Comparison of ENCODE assay signal across 8 mouse cellular contexts in genomic region chr16:91596397-91596778, GRCm38 (mm10). TPM values are rescaled to one million over a fixed set of nuclear protein-coding genes. Genes with fewer than 3 reads are reported as not detected.
DNase-seq lines count a peak whose midpoint lies in the region; ATAC-seq lines count a peak whose summit lies in the region.

No protein-coding gene starts in this region.

- H3K36me3 ChIP-seq in embryonic facial prominence, embryonic 11.5 days (replicated peaks; ENCODE audit: control insufficient read depth, insufficient read depth, low read depth, low read length): no peaks in the 10 kb centered on the region
- H3K36me3 ChIP-seq in limb, embryonic 10.5 days: no peaks in the 10 kb centered on the region

- no peaks in the 10 kb centered on the region for H3K27me3 ChIP-seq in embryonic facial prominence, embryonic 11.5 days (ENCODE audit: control insufficient read depth, insufficient read depth, low read length)
- H3K27me3 ChIP-seq in limb, embryonic 10.5 days (ENCODE audit: low read depth, poor library complexity, severe bottlenecking): peaks cover 35% of the 10 kb centered on the region

- H3K27ac ChIP-seq in embryonic facial prominence, embryonic 11.5 days (replicated peaks; ENCODE audit: low read depth, low read length): no peak overlapping the region
- no peak overlapping the region for H3K27ac ChIP-seq in limb, embryonic 10.5 days

- DNase-seq in spleen, adult 12 weeks (ENCODE audit: low spot score): peak; percentile 9
- DNase-seq in spleen, postnatal 14 days (ENCODE audit: low spot score in 2 of 2): no peak
- no peak for DNase-seq in embryonic facial prominence, embryonic 11.5 days (ENCODE audit: low spot score)
- no peak for DNase-seq in limb, embryonic 10.5 days (ENCODE audit: low spot score)
- peak; percentile 85 for DNase-seq in naive thymus-derived CD4-positive, alpha-beta T cell, adult 2 months (ENCODE audit: low read depth)
- DNase-seq in layer of hippocampus, adult 9-10 months (ENCODE audit: low spot score): no peak
- no peak for DNase-seq in cerebellum, postnatal 36 days
- no peak for DNase-seq in adrenal gland, adult 2 months

- 16% methylated on average over 9 of the region's 9 CpGs for WGBS in embryonic facial prominence, embryonic 11.5 days
- 19% methylated on average over 9 of the region's 9 CpGs for WGBS in limb, embryonic 10.5 days

- peaks cover 4% of the 10 kb centered on the region; the same call in 1 of the 2 replicates for H3K4me1 ChIP-seq in embryonic facial prominence, embryonic 11.5 days (ENCODE audit: control insufficient read depth, insufficient read depth, low read length)
- peaks cover 31% of the 10 kb centered on the region for H3K4me1 ChIP-seq in limb, embryonic 10.5 days

- H3K4me2 ChIP-seq in embryonic facial prominence, embryonic 11.5 days (ENCODE audit: low read depth, low read length): peak overlapping the region; percentile 92

- H3K4me3 ChIP-seq in embryonic facial prominence, embryonic 11.5 days (ENCODE audit: low read depth, low read length): peak overlapping the region; percentile 73
- peak overlapping the region; percentile 80 for H3K4me3 ChIP-seq in limb, embryonic 10.5 days

- no peak overlapping the region; the same call in 1 of the 2 replicates for H3K9ac ChIP-seq in embryonic facial prominence, embryonic 11.5 days (replicated peaks; ENCODE audit: low read length)

- ATAC-seq in embryonic facial prominence, embryonic 11.5 days (replicated peaks; ENCODE audit: insufficient number of reproducible peaks, low FRiP score, low TSS enrichment, low read depth): no peak

- no peaks in the 10 kb centered on the region for H3K9me3 ChIP-seq in embryonic facial prominence, embryonic 11.5 days (replicated peaks; ENCODE audit: control insufficient read depth, low read length)
- no peaks in the 10 kb centered on the region for H3K9me3 ChIP-seq in limb, embryonic 10.5 days (replicated peaks)

RNA-seq across cellular contexts. Expression of gene Tmem50b, which starts 1.2 kb away (rescaled TPM):
- polyA plus RNA-seq in embryonic facial prominence, embryonic 11.5 days (2014; fragmentation: Nextera tagmentation; extraction: Ambion mirVana): 39.8 and 41.6 TPM in 2 replicates
- polyA plus RNA-seq in limb, embryonic 10.5 days (2016; fragmentation: Nextera tagmentation; extraction: Ambion mirVana): 19.8 and 25.7 TPM in 2 replicates
- 10 to 100 TPM; 60.0 to 62.2 TPM for total RNA-seq in adrenal gland, adult 2 months (2021)
- polyA plus RNA-seq in adrenal gland, adult 2 months (2012; rRNA removed): 27.4 and 34.4 TPM in 2 replicates

RNA-seq across cellular contexts. Expression of gene Dnajc28, which starts 22.4 kb away (rescaled TPM):
- polyA plus RNA-seq in embryonic facial prominence, embryonic 11.5 days (2014; fragmentation: Nextera tagmentation; extraction: Ambion mirVana): 3.5 and 4.7 TPM in 2 replicates
- polyA plus RNA-seq in limb, embryonic 10.5 days (2016; fragmentation: Nextera tagmentation; extraction: Ambion mirVana): 3.0 and 4.6 TPM in 2 replicates
- total RNA-seq in adrenal gland, adult 2 months (2021): 10 to 100 TPM; 10.3 to 16.6 TPM
- polyA plus RNA-seq in adrenal gland, adult 2 months (2012; rRNA removed): 0.64 and 0.70 TPM in 2 replicates

RNA-seq across cellular contexts. Expression of gene Ifngr2, which starts 49.5 kb away (rescaled TPM):
- polyA plus RNA-seq in embryonic facial prominence, embryonic 11.5 days (2014; fragmentation: Nextera tagmentation; extraction: Ambion mirVana): 40.4 and 41.4 TPM in 2 replicates
- polyA plus RNA-seq in limb, embryonic 10.5 days (2016; fragmentation: Nextera tagmentation; extraction: Ambion mirVana): 24.1 and 32.9 TPM in 2 replicates
- 10 to 100 TPM; 19.9 to 34.0 TPM for total RNA-seq in adrenal gland, adult 2 months (2021)
- 25.1 and 39.2 TPM in 2 replicates for polyA plus RNA-seq in adrenal gland, adult 2 months (2012; rRNA removed)

RNA-seq across cellular contexts. Expression of gene Gart, which starts 50.4 kb away (rescaled TPM):
- 113 and 117 TPM in 2 replicates for polyA plus RNA-seq in embryonic facial prominence, embryonic 11.5 days (2014; fragmentation: Nextera tagmentation; extraction: Ambion mirVana)
- polyA plus RNA-seq in limb, embryonic 10.5 days (2016; fragmentation: Nextera tagmentation; extraction: Ambion mirVana): 178 and 199 TPM in 2 replicates
- total RNA-seq in adrenal gland, adult 2 months (2021): 100 to 1,000 TPM; 112 to 114 TPM
- polyA plus RNA-seq in adrenal gland, adult 2 months (2012; rRNA removed): 15.8 and 22.5 TPM in 2 replicates

RNA-seq across cellular contexts. Expression of gene Son, which starts 50.9 kb away (rescaled TPM):
- polyA plus RNA-seq in embryonic facial prominence, embryonic 11.5 days (2014; fragmentation: Nextera tagmentation; extraction: Ambion mirVana): 135 and 143 TPM in 2 replicates
- polyA plus RNA-seq in limb, embryonic 10.5 days (2016; fragmentation: Nextera tagmentation; extraction: Ambion mirVana): 105 and 122 TPM in 2 replicates
- 100 to 1,000 TPM; 190 to 239 TPM for total RNA-seq in adrenal gland, adult 2 months (2021)
- polyA plus RNA-seq in adrenal gland, adult 2 months (2012; rRNA removed): 104 and 109 TPM in 2 replicates

Comparison
In these comparisons a context has a peak if more than half of its experiments do, and no peak if none do; other contexts are left out.
1. DNase-seq: peak in spleen, adult 12 weeks (single experiment) and naive thymus-derived CD4-positive, alpha-beta T cell, adult 2 months (single experiment); none in spleen, postnatal 14 days (0 of 2), embryonic facial prominence, embryonic 11.5 days (single experiment), limb, embryonic 10.5 days (single experiment), layer of hippocampus, adult 9-10 months (single experiment), cerebellum, postnatal 36 days (0 of 2) and adrenal gland, adult 2 months (single experiment).